Mouse (Mus musculus): ENCODE measurements around the gene Ctsj. TPM values are rescaled to one million over a fixed set of nuclear protein-coding genes. Genes with fewer than 3 reads are reported as not detected.
"Not testable (repeated sequence)": the region's sequence is repeated elsewhere in the genome, so short reads cannot be mapped to it uniquely, and the experiment has no call there.

The Ctsj gene
- not detected in 2 replicates for polyA plus RNA-seq (2015; fragmentation: Nextera tagmentation; extraction: Ambion mirVana)

GRCm38 (mm10) chr13:61005859-61006258 lies at the start of gene Ctsj:
Ctsj (minus strand) TSS chr13:61005959.
- no peak within 1 kb of the TSS for H3K27ac ChIP-seq (replicated peaks)
- WGBS: 76% methylated on average over 3 of the region's 3 CpGs
- H3K9me3 ChIP-seq: peaks cover 14% of the 10 kb centered on the region
- ATAC-seq (replicated peaks): no peak
- no peak within 1 kb of the TSS for H3K4me3 ChIP-seq
- H3K4me2 ChIP-seq (replicated peaks): no peak within 1 kb of the TSS
- no peaks in the 10 kb centered on the region for H3K4me1 ChIP-seq
- no peaks in the 10 kb centered on the region for H3K36me3 ChIP-seq
- H3K27me3 ChIP-seq: no peaks in the 10 kb centered on the region
- no peak within 1 kb of the TSS for H3K9ac ChIP-seq (replicated peaks)

GRCm38 (mm10) chr13:61040531-61040930 lies 34.8 kb upstream of the Ctsj start, which contains the start of gene Ctsq:
Ctsq (minus strand) TSS chr13:61040631.
- H3K36me3 ChIP-seq: no peaks in the 10 kb centered on the region
- H3K27me3 ChIP-seq: no peaks in the 10 kb centered on the region
- no peak within 1 kb of the TSS for H3K4me3 ChIP-seq
- WGBS: 58% methylated on average over 3 of the region's 3 CpGs
- no peak within 1 kb of the TSS for H3K9ac ChIP-seq (replicated peaks)
- no peak within 1 kb of the TSS for H3K27ac ChIP-seq (replicated peaks)
- no peak for ATAC-seq (replicated peaks)
- no peak within 1 kb of the TSS for H3K4me2 ChIP-seq (replicated peaks)
- peaks cover 17% of the 10 kb centered on the region for H3K9me3 ChIP-seq
- H3K4me1 ChIP-seq: no peaks in the 10 kb centered on the region

- no peaks in the 10 kb centered on the region for H3K27me3 ChIP-seq
- H3K9me3 ChIP-seq: peaks cover 26% of the 10 kb centered on the region
- no peaks in the 10 kb centered on the region for H3K4me1 ChIP-seq
- ATAC-seq (replicated peaks): no peak
- no peak overlapping the region for H3K27ac ChIP-seq (replicated peaks)
- H3K4me3 ChIP-seq: no peak overlapping the region
- H3K9ac ChIP-seq (replicated peaks): no peak overlapping the region
- H3K4me2 ChIP-seq (replicated peaks): no peak overlapping the region
- WGBS: 86% methylated on average over 3 of the region's 3 CpGs
- H3K36me3 ChIP-seq: no peaks in the 10 kb centered on the region
Observed at GRCm38 (mm10) chr13:61022785-61023184, 17.0 kb upstream of the Ctsj start.

- Histone ChIP-seq H3K4me2 (replicated peaks) (no peak overlapping the region), H3K27ac (replicated peaks) (no peak overlapping the region), H3K27me3 (no peaks in the 10 kb centered on the region), H3K9ac (replicated peaks) (no peak overlapping the region), H3K4me3 (no peak overlapping the region), H3K36me3 (no peaks in the 10 kb centered on the region), H3K9me3 (peaks cover 23% of the 10 kb centered on the region), H3K4me1 (no peaks in the 10 kb centered on the region)
- ATAC-seq (replicated peaks): no peak
- 80% methylated on average over 6 of the region's 6 CpGs for WGBS
Observed at GRCm38 (mm10) chr13:61021844-61022243, 16.1 kb upstream of the Ctsj start.

- Histone ChIP-seq H3K9ac (replicated peaks) (no peak overlapping the region), H3K9me3 (peaks cover 14% of the 10 kb centered on the region), H3K36me3 (no peaks in the 10 kb centered on the region), H3K27me3 (no peaks in the 10 kb centered on the region), H3K4me2 (replicated peaks) (no peak overlapping the region), H3K27ac (replicated peaks) (no peak overlapping the region), H3K4me1 (no peaks in the 10 kb centered on the region), H3K4me3 (no peak overlapping the region)
- WGBS: 88% methylated on average over 4 of the region's 4 CpGs
- no peak for ATAC-seq (replicated peaks)
Observed at GRCm38 (mm10) chr13:61010171-61010570, 4.4 kb upstream of the Ctsj start.

GRCm38 (mm10) chr13:60997600-60997999 lies 8.2 kb downstream of the Ctsj start:
- Histone ChIP-seq H3K27ac (replicated peaks) (no peak overlapping the region), H3K9ac (replicated peaks) (no peak overlapping the region), H3K4me1 (no peaks in the 10 kb centered on the region), H3K4me2 (replicated peaks) (no peak overlapping the region), H3K4me3 (no peak overlapping the region), H3K36me3 (no peaks in the 10 kb centered on the region), H3K9me3 (peaks cover 12% of the 10 kb centered on the region; the same call in 1 of the 2 replicates), H3K27me3 (no peaks in the 10 kb centered on the region)
- WGBS: 56% methylated on average over 2 of the region's 2 CpGs
- no peak for ATAC-seq (replicated peaks)

- not testable (repeated sequence) for H3K4me3 ChIP-seq; H3K27ac ChIP-seq (replicated peaks); H3K36me3 ChIP-seq; H3K9me3 ChIP-seq; H3K4me1 ChIP-seq; H3K4me2 ChIP-seq (replicated peaks); H3K9ac ChIP-seq (replicated peaks); H3K27me3 ChIP-seq; ATAC-seq (replicated peaks)
- WGBS: 78% methylated on average over 4 of the region's 5 CpGs
Observed at GRCm38 (mm10) chr13:60986915-60987314, 18.8 kb downstream of the Ctsj start.

GRCm38 (mm10) chr13:60972319-60972718 lies 33.4 kb downstream of the Ctsj start:
- H3K4me3 ChIP-seq: not testable (repeated sequence)

GRCm38 (mm10) chr13:60963985-60964384 lies 41.8 kb downstream of the Ctsj start:
- not testable (repeated sequence) for ATAC-seq (replicated peaks)

More at GRCm38 (mm10) chr13:60972319-60972718, 33.4 kb downstream of the Ctsj start:
- H3K9me3 ChIP-seq; H3K9ac ChIP-seq (replicated peaks); H3K4me1 ChIP-seq; H3K4me2 ChIP-seq (replicated peaks); H3K36me3 ChIP-seq; H3K27me3 ChIP-seq; ATAC-seq (replicated peaks); H3K27ac ChIP-seq (replicated peaks): not testable (repeated sequence)
- 76% methylated on average over 4 of the region's 4 CpGs for WGBS

GRCm38 (mm10) chr13:60961706-60962105 lies 44.1 kb downstream of the Ctsj start:
- H3K27me3 ChIP-seq: no peaks in the 10 kb centered on the region
- H3K27ac ChIP-seq (replicated peaks): no peak overlapping the region
- no peaks in the 10 kb centered on the region for H3K36me3 ChIP-seq
- 68% methylated on average over 5 of the region's 5 CpGs for WGBS
- no peak overlapping the region for H3K4me3 ChIP-seq
- no peak overlapping the region for H3K4me2 ChIP-seq (replicated peaks)
- ATAC-seq (replicated peaks): no peak
- no peak overlapping the region for H3K9ac ChIP-seq (replicated peaks)
- H3K9me3 ChIP-seq: peaks cover 12% of the 10 kb centered on the region; the same call in 1 of the 2 replicates
- no peaks in the 10 kb centered on the region for H3K4me1 ChIP-seq

More at GRCm38 (mm10) chr13:60963985-60964384, 41.8 kb downstream of the Ctsj start:
- H3K27ac ChIP-seq (replicated peaks); H3K9me3 ChIP-seq; H3K27me3 ChIP-seq; H3K36me3 ChIP-seq; H3K4me1 ChIP-seq; H3K9ac ChIP-seq (replicated peaks); H3K4me2 ChIP-seq (replicated peaks); H3K4me3 ChIP-seq: not testable (repeated sequence)
- WGBS: 41% methylated on average over 5 of the region's 5 CpGs

Other genes starting within 250 kb of the Ctsj start
- not detected in 2 replicates for gene BC051665, start 219.6 kb downstream of the Ctsj start, polyA plus RNA-seq (2015; fragmentation: Nextera tagmentation; extraction: Ambion mirVana)
- gene Ctsll3, start 203.1 kb downstream of the Ctsj start, polyA plus RNA-seq (2015; fragmentation: Nextera tagmentation; extraction: Ambion mirVana): not detected in 2 replicates
- gene 4930486L24Rik, start 141.5 kb downstream of the Ctsj start, polyA plus RNA-seq (2015; fragmentation: Nextera tagmentation; extraction: Ambion mirVana): 0.15 TPM in 1 of 2 replicates, not detected in the other
- gene Gm49392, start 109.1 kb downstream of the Ctsj start, polyA plus RNA-seq (2015; fragmentation: Nextera tagmentation; extraction: Ambion mirVana): not detected in 2 replicates
- gene Ctla2b, start 108.5 kb downstream of the Ctsj start, polyA plus RNA-seq (2015; fragmentation: Nextera tagmentation; extraction: Ambion mirVana): 1.1 and 1.3 TPM in 2 replicates
- not detected in 2 replicates for gene Tpbpb, start 101.1 kb downstream of the Ctsj start, polyA plus RNA-seq (2015; fragmentation: Nextera tagmentation; extraction: Ambion mirVana)
- not detected in 2 replicates for gene Gm49393, start 70.4 kb downstream of the Ctsj start, polyA plus RNA-seq (2015; fragmentation: Nextera tagmentation; extraction: Ambion mirVana)
- 0.20 and 0.65 TPM in 2 replicates for gene Gm49391, start 69.4 kb downstream of the Ctsj start, polyA plus RNA-seq (2015; fragmentation: Nextera tagmentation; extraction: Ambion mirVana)
- 12.6 and 13.8 TPM in 2 replicates for gene Ctla2a, start 69.3 kb downstream of the Ctsj start, polyA plus RNA-seq (2015; fragmentation: Nextera tagmentation; extraction: Ambion mirVana)
- gene Tpbpa, start 64.0 kb downstream of the Ctsj start, polyA plus RNA-seq (2015; fragmentation: Nextera tagmentation; extraction: Ambion mirVana): not detected in 2 replicates
- gene Ctsq, start 34.7 kb upstream of the Ctsj start, polyA plus RNA-seq (2015; fragmentation: Nextera tagmentation; extraction: Ambion mirVana): not detected in 2 replicates
- gene Ctsr, start 158.3 kb upstream of the Ctsj start, polyA plus RNA-seq (2015; fragmentation: Nextera tagmentation; extraction: Ambion mirVana): not detected in 2 replicates
- not detected in 2 replicates for gene Cts6, start 197.5 kb upstream of the Ctsj start, polyA plus RNA-seq (2015; fragmentation: Nextera tagmentation; extraction: Ambion mirVana)
- gene Cts8, start 249.4 kb upstream of the Ctsj start, polyA plus RNA-seq (2015; fragmentation: Nextera tagmentation; extraction: Ambion mirVana): not detected in 2 replicates

All from forebrain, embryonic 15.5 days (tissue).